Mouse (Mus musculus): Measurements from ENCODE around the gene Edem3.

Gene Edem3

DNA sequence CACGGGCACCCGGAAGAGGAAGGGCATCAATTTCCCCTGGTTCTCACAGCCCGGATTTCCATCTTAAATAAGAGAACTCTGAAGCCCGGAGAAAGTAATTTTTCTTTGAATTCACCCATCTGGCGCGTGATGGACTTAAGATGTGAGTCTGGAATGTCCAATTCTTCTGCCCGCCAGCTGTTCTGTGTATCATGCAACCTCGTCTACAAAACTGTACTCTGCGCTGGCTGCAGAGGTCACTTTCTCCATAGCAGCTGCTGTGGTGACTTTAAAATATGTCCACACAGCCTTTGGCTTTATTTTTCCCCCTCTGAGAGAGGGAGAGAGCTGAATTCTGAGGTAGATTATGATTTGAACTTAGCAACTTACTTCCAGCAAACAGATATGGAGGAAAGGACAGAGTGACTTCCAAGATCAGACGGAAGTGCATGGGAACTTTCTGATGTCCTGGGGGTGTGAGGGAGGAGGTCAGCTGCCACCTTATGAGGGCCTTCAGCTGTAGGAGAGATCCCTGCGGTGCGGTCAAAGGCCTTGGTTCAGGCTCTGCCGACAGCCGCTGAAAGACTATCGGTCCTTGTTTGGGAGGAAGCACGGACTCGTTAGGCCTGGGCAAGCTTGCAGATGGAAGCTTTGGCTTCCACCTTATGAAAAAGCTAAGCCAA, 108.1 kb downstream of the Edem3 start:
- DNase-seq (ENCODE audit: low read depth, low spot score): no peak

DNA sequence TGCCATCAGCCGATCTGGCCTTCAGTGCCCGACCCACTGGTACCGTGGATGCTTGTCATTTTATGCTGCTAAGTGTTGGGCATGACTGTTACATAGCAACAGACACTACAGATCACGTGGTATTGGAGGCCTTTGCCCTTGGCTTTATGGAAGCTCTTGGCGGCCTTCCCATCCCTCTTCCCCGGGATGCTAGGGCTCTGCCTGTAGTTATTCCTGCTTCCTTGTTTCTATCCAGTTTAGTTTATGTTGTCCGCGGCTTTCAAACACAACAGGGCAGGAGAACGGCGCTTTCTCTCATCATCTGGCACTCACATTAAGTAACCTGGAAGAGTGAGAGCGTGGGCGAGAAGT, 108.6 kb downstream of the Edem3 start:
- no peak for DNase-seq (ENCODE audit: low read depth, low spot score)

DNA sequence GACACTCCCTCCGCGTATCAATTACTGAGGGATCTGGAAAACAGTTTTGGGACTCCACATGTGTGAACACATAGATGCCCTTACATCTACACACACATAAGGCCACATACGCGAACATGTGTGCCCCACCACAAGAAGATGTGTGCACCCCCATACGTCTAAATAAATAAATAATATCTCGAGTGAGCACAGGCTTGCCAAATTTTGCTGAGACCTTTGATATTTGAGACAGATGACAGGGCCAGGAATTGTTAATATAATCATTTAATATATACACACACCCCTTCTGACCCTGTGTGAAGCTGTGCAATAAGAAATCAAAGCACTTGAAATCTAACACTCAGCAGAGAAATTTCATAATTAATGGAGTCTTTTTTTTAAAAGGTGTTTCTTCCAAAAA, 109.2 kb downstream of the Edem3 start:
- DNase-seq (ENCODE audit: low read depth, low spot score): no peak
